Mouse (Mus musculus): ENCODE data around the gene Nfic.

- TF ChIP-seq POLR2A (IDR thresholded peaks at IDR 0.05; ENCODE audit: low read depth, low read length) (no peak), CTCF (IDR thresholded peaks at IDR 0.05; ENCODE audit: extremely low read depth, insufficient read length, insufficient replicate concordance, low read depth, low read length) (no peak)
Observed at GRCm38 (mm10) chr10:81354738-81355477, 100.5 kb downstream of the Nfic start.
